Mouse (Mus musculus): Measurements from ENCODE around the gene Tmem121b.

GRCm38 (mm10) chr6:120461217-120461616, 32.4 kb downstream of the Tmem121b start:
- TF ChIP-seq ZC3H11A (IDR thresholded peaks at IDR 0.05; ENCODE audit: borderline replicate concordance, low read depth, low read length) (no peak), MAFK (IDR thresholded peaks at IDR 0.05; ENCODE audit: insufficient read depth, low read depth, low read length) (no peak), HCFC1 (IDR thresholded peaks at IDR 0.05; ENCODE audit: borderline replicate concordance, insufficient read depth, low read length) (no peak), CHD2 (IDR thresholded peaks at IDR 0.05; ENCODE audit: low read depth, low read length) (no peak)

All from ES-E14 (cell line).